Mouse (Mus musculus): ENCODE results near the gene Cntnap4. TPM values are rescaled to one million over a fixed set of nuclear protein-coding genes. Genes with fewer than 3 reads are reported as not detected.

The Cntnap4 gene
- total and polyA plus RNA-seq, 3 experiments: not detected

DNA sequence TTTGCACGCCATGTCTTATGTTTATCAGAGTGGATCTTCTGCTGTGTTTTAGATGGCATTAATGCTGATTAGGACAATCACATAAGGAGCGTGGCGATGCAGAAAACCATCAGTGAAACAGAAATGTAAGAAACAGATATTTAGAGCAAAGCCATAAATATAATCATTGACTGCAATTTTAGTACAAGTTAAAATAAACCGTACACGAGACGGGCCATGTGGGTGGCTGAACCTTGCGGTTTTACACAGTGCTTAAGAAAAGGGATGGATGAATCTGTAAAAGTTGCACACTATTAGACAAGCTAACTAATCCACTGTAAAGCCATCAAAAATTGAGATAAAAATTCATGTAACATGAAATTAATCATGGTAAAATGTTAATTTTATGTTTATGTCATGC, 58.9 kb downstream of the Cntnap4 start:
- no peaks in the 10 kb centered on the region for H3K27me3 ChIP-seq (replicated peaks)
- H3K9ac ChIP-seq (ENCODE audit: insufficient read depth, low read depth): no peak overlapping the region
- in situ Hi-C loops (cut with MboI; ENCODE audit: low pct_ligation_motif_present, low pct_unique_long_range_greater_than_20kb, low sequenced_read_pairs): no loop called here
- no peak overlapping the region for H3K27ac ChIP-seq (ENCODE audit: insufficient read depth, low read depth)
- TF ChIP-seq MAFK (IDR thresholded peaks at IDR 0.05; ENCODE audit: insufficient replicate concordance, low read length) (no peak), USF1 (IDR thresholded peaks at IDR 0.05; ENCODE audit: low read depth, low read length) (no peak), GABPA (IDR thresholded peaks at IDR 0.05; ENCODE audit: insufficient replicate concordance, low read depth, low read length) (no peak), MEF2A (IDR thresholded peaks at IDR 0.05; ENCODE audit: borderline replicate concordance, low read depth, low read length) (no peak), BHLHE40 (IDR thresholded peaks at IDR 0.05; ENCODE audit: low read depth, low read length) (no peak), POLR2AphosphoS2 (IDR thresholded peaks at IDR 0.05; ENCODE audit: low read depth, low read length) (no peak), RAD21 (IDR thresholded peaks at IDR 0.05; ENCODE audit: low read depth, low read length) (no peak), MAZ (IDR thresholded peaks at IDR 0.05; ENCODE audit: low read depth, low read length) (no peak), TCF12 (IDR thresholded peaks at IDR 0.05; ENCODE audit: low read depth, low read length) (no peak), ZMIZ1 (IDR thresholded peaks at IDR 0.05; ENCODE audit: low read depth, low read length) (no peak)
- no peak overlapping the region for H3K4me3 ChIP-seq (replicated peaks in 1 of 3; ENCODE audit: low read depth in 2 of 3, low read length in 2 of 3, poor library complexity in 1 of 3)
- no peak for DNase-seq (ENCODE audit: extremely low read depth)
- H3K36me3 ChIP-seq (replicated peaks in 1 of 2; ENCODE audit: control insufficient read depth in 1 of 2, insufficient read depth in 1 of 2, low read length in 1 of 2): no peaks in the 10 kb centered on the region
- dilution Hi-C loops (cut with MboI; ENCODE audit: extremely low pct_ligation_motif_present, extremely low pct_unique_long_range_greater_than_20kb, low sequenced_read_pairs): no loop called here
- no peaks in the 10 kb centered on the region for H3K4me1 ChIP-seq (ENCODE audit: control insufficient read depth in 1 of 2, insufficient read depth in 2 of 2)
- no peaks in the 10 kb centered on the region for H3K79me2 ChIP-seq (replicated peaks; ENCODE audit: control insufficient read depth, extremely low read depth, insufficient read depth, poor library complexity, severe bottlenecking)
- H3K4me2 ChIP-seq (ENCODE audit: insufficient read depth, low read depth, poor library complexity, severe bottlenecking): no peak overlapping the region
- peaks cover 50% of the 10 kb centered on the region for H3K9me3 ChIP-seq (replicated peaks; ENCODE audit: low read length)

DNA sequence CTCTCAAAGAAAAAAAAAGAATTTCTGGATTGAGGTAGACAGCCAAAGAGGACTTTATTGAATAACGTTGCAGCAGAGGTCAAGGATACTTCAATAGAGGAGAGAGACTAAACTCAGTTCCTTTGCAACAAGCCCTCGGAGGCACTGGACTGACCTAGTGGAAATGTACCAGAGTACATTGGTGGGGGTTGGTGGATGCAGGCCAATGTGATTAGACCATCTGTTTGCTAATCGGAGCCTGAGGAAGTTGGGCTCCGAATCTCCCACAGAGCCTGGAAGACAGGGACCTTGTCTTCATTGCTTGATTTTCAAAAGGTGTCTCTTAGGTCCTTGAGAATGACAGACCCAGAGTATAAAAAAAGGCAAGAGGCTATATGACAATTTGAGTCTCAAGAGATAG, 82.8 kb downstream of the Cntnap4 start:
- H3K36me3 ChIP-seq (replicated peaks in 1 of 2; ENCODE audit: control insufficient read depth in 1 of 2, insufficient read depth in 1 of 2, low read length in 1 of 2): no peaks in the 10 kb centered on the region

More for the DNA sequence above, 82.8 kb downstream of the Cntnap4 start:
- dilution Hi-C loops (cut with MboI; ENCODE audit: extremely low pct_ligation_motif_present, extremely low pct_unique_long_range_greater_than_20kb, low sequenced_read_pairs): no loop called here
- in situ Hi-C loops (cut with MboI; ENCODE audit: low pct_ligation_motif_present, low pct_unique_long_range_greater_than_20kb, low sequenced_read_pairs): no loop called here
- H3K4me3 ChIP-seq (replicated peaks in 1 of 3; ENCODE audit: low read depth in 2 of 3, low read length in 2 of 3, poor library complexity in 1 of 3): no peak overlapping the region
- H3K27me3 ChIP-seq (replicated peaks): no peaks in the 10 kb centered on the region
- no peak for TF ChIP-seq EP300 (IDR thresholded peaks at IDR 0.05; ENCODE audit: low read length)
- TF ChIP-seq USF2 (conservative IDR thresholded peaks at IDR 0.05; ENCODE audit: low read depth, low read length): no peak
- no peak for TF ChIP-seq MYC (IDR thresholded peaks at IDR 0.05; ENCODE audit: low read depth, low read length)
- TF ChIP-seq NRF1 (IDR thresholded peaks at IDR 0.05; ENCODE audit: low read depth, low read length): no peak
- no peak for TF ChIP-seq MAFK (IDR thresholded peaks at IDR 0.05; ENCODE audit: insufficient replicate concordance, low read length)
- no peak for TF ChIP-seq MXI1 (IDR thresholded peaks at IDR 0.05; ENCODE audit: low read depth, low read length)
- no peak for TF ChIP-seq MAZ (IDR thresholded peaks at IDR 0.05; ENCODE audit: low read depth, low read length)
- TF ChIP-seq CTCF (conservative IDR thresholded peaks at IDR 0.05 in 1 of 2, IDR thresholded peaks at IDR 0.05 in 1 of 2; ENCODE audit: low read depth in 2 of 2, low read length in 2 of 2): no peak
- TF ChIP-seq KAT2A (IDR thresholded peaks at IDR 0.05; ENCODE audit: insufficient replicate concordance, low read length): no peak
- no peak for TF ChIP-seq MAX (IDR thresholded peaks at IDR 0.05; ENCODE audit: low read length)
- TF ChIP-seq ZKSCAN1 (IDR thresholded peaks at IDR 0.05; ENCODE audit: borderline replicate concordance, low read depth, low read length): no peak
- no peak for TF ChIP-seq RCOR1 (conservative IDR thresholded peaks at IDR 0.05; ENCODE audit: low read depth, low read length)
- H3K4me2 ChIP-seq (ENCODE audit: insufficient read depth, low read depth, poor library complexity, severe bottlenecking): no peak overlapping the region
- H3K9me3 ChIP-seq (replicated peaks; ENCODE audit: low read length): peaks cover 32% of the 10 kb centered on the region
- no peak overlapping the region for H3K27ac ChIP-seq (ENCODE audit: insufficient read depth, low read depth)
- no peaks in the 10 kb centered on the region for H3K79me2 ChIP-seq (replicated peaks; ENCODE audit: control insufficient read depth, extremely low read depth, insufficient read depth, poor library complexity, severe bottlenecking)
- no peaks in the 10 kb centered on the region for H3K4me1 ChIP-seq (ENCODE audit: control insufficient read depth in 1 of 2, insufficient read depth in 2 of 2)
- no peak overlapping the region for H3K9ac ChIP-seq (ENCODE audit: insufficient read depth, low read depth)
- no peak for DNase-seq (ENCODE audit: extremely low read depth)
